Mouse (Mus musculus) skeletal muscle tissue, adult 2 months (tissue): ENCODE results near the gene Dcdc2b.

Experiments used
- DNase-seq: peaks from one replicate; pipeline ENCODE4 v3.0.0-alpha.2; 2012; ENCODE audit warnings: low read depth, low spot score

The Dcdc2b gene

GRCm38 (mm10) chr4:129614093-129614492, at the start of gene Dcdc2b:
Gene Dcdc2b (minus strand): TSS chr4:129614257.
- DNase-seq = no peak

- DNase-seq = no peak
These were observed 48.3 kb upstream of the Dcdc2b start for GRCm38 (mm10) chr4:129662255-129662813.

- no peak for DNase-seq
These were observed 47.5 kb upstream of the Dcdc2b start for GRCm38 (mm10) chr4:129661584-129661983.

GRCm38 (mm10) chr4:129654770-129655169, 40.7 kb upstream of the Dcdc2b start:
- no peak for DNase-seq

GRCm38 (mm10) chr4:129650359-129650758, 36.3 kb upstream of the Dcdc2b start:
- no peak for DNase-seq

- DNase-seq = no peak
These were observed 34.6 kb upstream of the Dcdc2b start for GRCm38 (mm10) chr4:129648656-129649055.

DNA sequence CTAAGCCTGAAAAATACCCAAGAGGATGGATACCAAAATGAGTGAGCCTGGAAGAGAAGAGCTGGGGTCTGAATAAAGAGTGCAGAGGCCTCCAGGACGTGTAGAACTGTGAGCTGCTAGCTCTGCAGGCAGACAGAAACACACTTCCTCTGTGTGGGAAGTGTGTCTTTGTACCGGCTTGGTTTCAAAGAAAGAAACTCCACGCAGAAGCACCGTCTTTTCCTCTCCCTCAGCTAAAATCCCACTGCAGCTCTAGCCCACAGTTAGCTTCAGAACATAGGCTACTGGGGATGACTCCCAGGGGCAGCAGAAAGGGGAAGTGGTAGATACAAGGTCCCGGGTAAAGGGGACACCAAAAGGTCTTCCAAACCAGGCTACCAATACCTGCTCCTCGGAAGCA, 31.1 kb upstream of the Dcdc2b start:
- no peak for DNase-seq

DNA sequence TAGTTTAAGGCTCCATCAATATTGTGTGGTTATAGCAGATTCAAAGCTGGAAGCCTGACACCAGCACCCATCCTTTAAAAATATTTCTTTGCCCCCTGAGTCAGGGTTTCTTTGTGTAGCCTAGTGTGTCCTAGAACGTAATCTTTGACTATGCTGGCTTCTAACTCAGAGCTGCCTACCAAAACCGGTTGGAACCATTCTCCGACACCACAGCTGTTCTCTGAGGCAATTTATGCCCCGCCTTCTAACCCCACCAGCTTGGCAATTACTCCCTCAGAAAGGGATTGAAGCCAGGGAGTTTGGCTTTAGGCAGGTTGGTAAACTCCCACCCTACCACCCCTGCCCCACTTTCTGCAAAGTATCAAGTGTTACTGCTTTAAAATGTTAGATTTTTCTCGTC, 27.7 kb upstream of the Dcdc2b start:
- DNase-seq = no peak

- peak; percentile 94 for DNase-seq
These were observed 26.8 kb upstream of the Dcdc2b start, which contains the start of gene Txlna for GRCm38 (mm10) chr4:129640638-129641467. Gene Txlna (minus strand): TSS chr4:129641065.

- DNase-seq = no peak
These were observed 26.1 kb upstream of the Dcdc2b start for GRCm38 (mm10) chr4:129640101-129640637.

DNA sequence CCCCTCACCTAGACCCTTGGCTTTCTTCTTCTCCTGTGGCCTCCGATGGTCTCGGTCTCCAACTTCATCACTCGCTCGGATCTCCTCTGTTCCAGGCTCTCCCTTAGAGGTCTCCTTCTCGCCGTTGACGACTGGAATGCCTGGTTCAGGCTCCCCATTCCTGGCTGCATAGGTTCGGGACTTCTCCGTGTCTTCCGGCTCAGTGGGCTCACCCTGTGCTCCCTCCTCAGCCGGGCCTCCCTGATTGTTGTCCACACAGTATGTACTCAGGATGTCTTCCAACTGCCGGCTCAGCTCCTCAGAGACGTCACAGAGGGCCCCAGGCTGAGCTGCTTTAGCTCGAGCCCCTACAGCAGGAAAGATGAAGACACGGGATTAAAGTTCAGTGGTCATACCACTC, 25.2 kb upstream of the Dcdc2b start:
- DNase-seq = no peak

GRCm38 (mm10) chr4:129633852-129634251, 19.8 kb upstream of the Dcdc2b start:
- no peak for DNase-seq

- DNase-seq = no peak
These were observed 17.8 kb upstream of the Dcdc2b start for GRCm38 (mm10) chr4:129631867-129632266.

DNA sequence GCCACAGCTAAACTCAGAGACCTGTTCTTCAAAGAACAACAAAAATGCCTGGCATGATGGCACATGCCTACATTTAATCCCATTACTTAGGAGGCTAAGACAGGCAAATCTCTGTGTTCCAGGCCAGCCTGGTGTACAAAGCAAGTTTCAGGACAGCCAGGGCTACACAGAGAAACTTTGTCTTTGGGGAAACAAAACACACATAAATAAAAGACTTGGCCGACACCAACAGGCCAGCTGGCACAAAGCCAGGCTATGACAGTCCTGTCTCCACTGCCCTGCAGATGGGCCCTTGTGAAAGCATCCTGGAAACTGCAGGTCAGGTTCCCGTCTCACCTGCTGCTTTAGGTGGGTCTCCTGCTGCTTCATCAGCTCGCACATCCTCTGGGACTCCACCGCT, 16.9 kb upstream of the Dcdc2b start:
- no peak for DNase-seq

- DNase-seq = no peak
These were observed 12.0 kb upstream of the Dcdc2b start for GRCm38 (mm10) chr4:129626035-129626434.

GRCm38 (mm10) chr4:129625496-129625895, 11.4 kb upstream of the Dcdc2b start:
- DNase-seq = no peak

- DNase-seq = peak; percentile 74
These were observed 10.9 kb upstream of the Dcdc2b start for GRCm38 (mm10) chr4:129625029-129625370.

- DNase-seq = peak; percentile 95
These were observed 10.4 kb upstream of the Dcdc2b start for GRCm38 (mm10) chr4:129624281-129625028.

GRCm38 (mm10) chr4:129623681-129624091, 9.6 kb upstream of the Dcdc2b start, which contains the start of gene Ccdc28b:
Gene Ccdc28b (minus strand): TSS chr4:129623947.
- DNase-seq = no peak

DNA sequence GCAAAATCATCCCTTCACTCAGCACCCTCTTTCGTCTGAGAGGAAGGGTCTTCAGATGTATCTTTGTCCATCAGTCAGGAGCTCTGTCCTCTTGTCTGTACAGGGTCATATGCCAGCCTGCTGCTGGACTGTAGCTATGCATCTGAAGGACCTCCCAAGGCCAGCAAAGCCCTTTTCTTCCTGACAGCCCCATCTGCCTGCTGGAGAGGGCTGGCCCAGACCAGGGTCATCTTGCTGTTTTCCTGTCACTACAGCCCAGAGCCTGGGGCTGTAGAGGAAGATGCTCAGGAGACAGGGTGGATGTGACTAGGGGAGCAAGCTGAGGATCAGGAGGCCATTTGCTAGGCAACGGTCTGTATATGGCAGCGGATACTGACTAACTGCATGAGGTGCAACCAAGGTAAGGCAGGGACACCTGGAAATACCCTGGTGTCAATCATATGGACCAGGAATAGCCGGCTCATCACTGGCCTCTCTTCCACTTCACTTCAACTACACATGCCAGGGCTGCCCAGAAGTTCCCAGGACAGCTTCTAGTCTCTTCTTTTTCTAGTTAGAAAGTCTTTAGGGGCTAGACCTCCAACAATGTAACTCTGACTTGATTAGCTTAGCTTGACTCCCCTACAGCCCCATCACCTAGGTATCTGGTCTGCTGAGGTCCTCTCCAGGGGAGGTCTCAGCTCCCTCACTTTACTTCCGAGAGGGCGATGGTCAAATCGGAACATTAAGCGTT, 8.9 kb upstream of the Dcdc2b start:
- no peak for DNase-seq

- no peak for DNase-seq
These were observed 8.2 kb upstream of the Dcdc2b start for GRCm38 (mm10) chr4:129622120-129622802.
